Mouse (Mus musculus): Measurements from ENCODE around the gene Ush1c. TPM values are rescaled to one million over a fixed set of nuclear protein-coding genes. Genes with fewer than 3 reads are reported as not detected.

Ush1c gene
- polyA plus RNA-seq, 1 experiment from 2014 or later, result 2.9 TPM

- DNase-seq (ENCODE audit: low spot score) (no peak), ATAC-seq (replicated peaks; ENCODE audit: insufficient number of reproducible peaks, low FRiP score, low TSS enrichment, low read depth) (no peak)
- Histone ChIP-seq H3K4me2 (ENCODE audit: low read depth, low read length) (no peak overlapping the region), H3K9me3 (replicated peaks; ENCODE audit: control insufficient read depth, low read length) (no peaks in the 10 kb centered on the region), H3K4me1 (ENCODE audit: control insufficient read depth, insufficient read depth, low read length) (no peaks in the 10 kb centered on the region), H3K9ac (replicated peaks; ENCODE audit: low read length) (no peak overlapping the region), H3K27ac (replicated peaks; ENCODE audit: low read depth, low read length) (no peak overlapping the region), H3K36me3 (replicated peaks; ENCODE audit: control insufficient read depth, insufficient read depth, low read depth, low read length) (no peaks in the 10 kb centered on the region), H3K27me3 (ENCODE audit: control insufficient read depth, insufficient read depth, low read length) (no peaks in the 10 kb centered on the region), H3K4me3 (ENCODE audit: low read depth, low read length) (no peak overlapping the region)
- 80% methylated on average over 6 of the region's 6 CpGs for WGBS
Observed at GRCm38 (mm10) chr7:46204775-46205174, 33.5 kb downstream of the Ush1c start.

- Histone ChIP-seq H3K4me3 (ENCODE audit: low read depth, low read length) (no peak overlapping the region), H3K27me3 (ENCODE audit: control insufficient read depth, insufficient read depth, low read length) (no peaks in the 10 kb centered on the region), H3K9me3 (replicated peaks; ENCODE audit: control insufficient read depth, low read length) (no peaks in the 10 kb centered on the region), H3K4me2 (ENCODE audit: low read depth, low read length) (no peak overlapping the region), H3K36me3 (replicated peaks; ENCODE audit: control insufficient read depth, insufficient read depth, low read depth, low read length) (no peaks in the 10 kb centered on the region), H3K9ac (replicated peaks; ENCODE audit: low read length) (no peak overlapping the region), H3K4me1 (ENCODE audit: control insufficient read depth, insufficient read depth, low read length) (no peaks in the 10 kb centered on the region), H3K27ac (replicated peaks; ENCODE audit: low read depth, low read length) (no peak overlapping the region)
- peak; percentile 61 for DNase-seq (ENCODE audit: low spot score)
- ATAC-seq (replicated peaks; ENCODE audit: insufficient number of reproducible peaks, low FRiP score, low TSS enrichment, low read depth), result no peak
- WGBS, result 37% methylated on average over 11 of the region's 11 CpGs
Observed at GRCm38 (mm10) chr7:46204046-46204471, 34.2 kb downstream of the Ush1c start.

DNA sequence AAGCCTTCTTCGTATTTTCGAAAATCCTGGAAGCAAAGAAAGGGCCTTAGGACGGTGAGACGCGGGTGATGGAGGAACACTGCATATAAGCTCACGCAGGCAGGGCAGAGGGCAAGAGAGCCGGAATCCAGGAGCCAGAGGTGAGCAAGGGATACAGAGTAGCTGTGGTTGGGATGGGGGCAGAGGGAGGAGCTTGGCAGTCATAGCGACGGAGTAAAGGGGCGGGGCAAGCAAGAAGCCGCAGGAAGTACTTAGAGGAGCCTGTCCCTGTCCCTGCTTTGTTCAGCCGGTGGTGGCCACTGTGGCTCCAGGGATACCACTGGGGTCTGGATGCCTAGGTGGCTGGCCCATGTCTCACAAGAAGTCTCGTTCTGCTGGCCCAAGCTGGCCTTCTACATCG is 36.7 kb downstream of the Ush1c start:
- Histone ChIP-seq H3K36me3 (replicated peaks; ENCODE audit: control insufficient read depth, insufficient read depth, low read depth, low read length) (no peaks in the 10 kb centered on the region), H3K27ac (replicated peaks; ENCODE audit: low read depth, low read length) (no peak overlapping the region), H3K27me3 (ENCODE audit: control insufficient read depth, insufficient read depth, low read length) (no peaks in the 10 kb centered on the region), H3K4me2 (ENCODE audit: low read depth, low read length) (no peak overlapping the region; the same call in 1 of the 2 replicates), H3K9me3 (replicated peaks; ENCODE audit: control insufficient read depth, low read length) (no peaks in the 10 kb centered on the region), H3K4me1 (ENCODE audit: control insufficient read depth, insufficient read depth, low read length) (no peaks in the 10 kb centered on the region), H3K4me3 (ENCODE audit: low read depth, low read length) (no peak overlapping the region), H3K9ac (replicated peaks; ENCODE audit: low read length) (peak overlapping the region; percentile 48)
- ATAC-seq (replicated peaks; ENCODE audit: insufficient number of reproducible peaks, low FRiP score, low TSS enrichment, low read depth) (peak; percentile 42), DNase-seq (ENCODE audit: low spot score) (peak; percentile 67)
- WGBS, result 12% methylated on average over 14 of the region's 14 CpGs

- no peak for DNase-seq (ENCODE audit: low spot score)
Observed at GRCm38 (mm10) chr7:46200021-46200420, 38.3 kb downstream of the Ush1c start.

GRCm38 (mm10) chr7:46195356-46195755 is 42.9 kb downstream of the Ush1c start:
- ATAC-seq (replicated peaks; ENCODE audit: insufficient number of reproducible peaks, low FRiP score, low TSS enrichment, low read depth), result no peak
- Histone ChIP-seq H3K27me3 (ENCODE audit: control insufficient read depth, insufficient read depth, low read length) (no peaks in the 10 kb centered on the region), H3K4me3 (ENCODE audit: low read depth, low read length) (no peak overlapping the region), H3K9ac (replicated peaks; ENCODE audit: low read length) (no peak overlapping the region), H3K36me3 (replicated peaks; ENCODE audit: control insufficient read depth, insufficient read depth, low read depth, low read length) (no peaks in the 10 kb centered on the region), H3K4me1 (ENCODE audit: control insufficient read depth, insufficient read depth, low read length) (no peaks in the 10 kb centered on the region), H3K27ac (replicated peaks; ENCODE audit: low read depth, low read length) (no peak overlapping the region), H3K4me2 (ENCODE audit: low read depth, low read length) (no peak overlapping the region), H3K9me3 (replicated peaks; ENCODE audit: control insufficient read depth, low read length) (no peaks in the 10 kb centered on the region)
- 80% methylated on average over 5 of the region's 5 CpGs for WGBS
- no peak for DNase-seq (ENCODE audit: low spot score)

More at GRCm38 (mm10) chr7:46200021-46200420, 38.3 kb downstream of the Ush1c start:
- Histone ChIP-seq H3K4me1 (ENCODE audit: control insufficient read depth, insufficient read depth, low read length) (no peaks in the 10 kb centered on the region), H3K9ac (replicated peaks; ENCODE audit: low read length) (no peak overlapping the region), H3K36me3 (replicated peaks; ENCODE audit: control insufficient read depth, insufficient read depth, low read depth, low read length) (no peaks in the 10 kb centered on the region), H3K27ac (replicated peaks; ENCODE audit: low read depth, low read length) (no peak overlapping the region), H3K27me3 (ENCODE audit: control insufficient read depth, insufficient read depth, low read length) (no peaks in the 10 kb centered on the region), H3K4me3 (ENCODE audit: low read depth, low read length) (no peak overlapping the region), H3K9me3 (replicated peaks; ENCODE audit: control insufficient read depth, low read length) (no peaks in the 10 kb centered on the region), H3K4me2 (ENCODE audit: low read depth, low read length) (no peak overlapping the region)
- WGBS, result 58% methylated on average over 6 of the region's 6 CpGs
- ATAC-seq (replicated peaks; ENCODE audit: insufficient number of reproducible peaks, low FRiP score, low TSS enrichment, low read depth), result no peak

- H3K4me1 ChIP-seq (ENCODE audit: control insufficient read depth, insufficient read depth, low read length), result no peaks in the 10 kb centered on the region
- no peak for ATAC-seq (replicated peaks; ENCODE audit: insufficient number of reproducible peaks, low FRiP score, low TSS enrichment, low read depth)
- H3K4me3 ChIP-seq (ENCODE audit: low read depth, low read length), result no peak overlapping the region
Observed at GRCm38 (mm10) chr7:46184232-46184631, 54.1 kb downstream of the Ush1c start.

GRCm38 (mm10) chr7:46181590-46181989 is 56.7 kb downstream of the Ush1c start:
- ATAC-seq (replicated peaks; ENCODE audit: insufficient number of reproducible peaks, low FRiP score, low TSS enrichment, low read depth), result no peak
- 6% methylated on average over 3 of the region's 3 CpGs for WGBS
- Histone ChIP-seq H3K27me3 (ENCODE audit: control insufficient read depth, insufficient read depth, low read length) (peaks cover 33% of the 10 kb centered on the region), H3K9ac (replicated peaks; ENCODE audit: low read length) (no peak overlapping the region), H3K4me2 (ENCODE audit: low read depth, low read length) (no peak overlapping the region), H3K4me1 (ENCODE audit: control insufficient read depth, insufficient read depth, low read length) (no peaks in the 10 kb centered on the region), H3K27ac (replicated peaks; ENCODE audit: low read depth, low read length) (no peak overlapping the region), H3K36me3 (replicated peaks; ENCODE audit: control insufficient read depth, insufficient read depth, low read depth, low read length) (no peaks in the 10 kb centered on the region), H3K4me3 (ENCODE audit: low read depth, low read length) (no peak overlapping the region), H3K9me3 (replicated peaks; ENCODE audit: control insufficient read depth, low read length) (no peaks in the 10 kb centered on the region)
- DNase-seq (ENCODE audit: low spot score), result peak; percentile 72

More at GRCm38 (mm10) chr7:46184232-46184631, 54.1 kb downstream of the Ush1c start:
- H3K27ac ChIP-seq (replicated peaks; ENCODE audit: low read depth, low read length), result no peak overlapping the region
- H3K4me2 ChIP-seq (ENCODE audit: low read depth, low read length), result no peak overlapping the region
- H3K9me3 ChIP-seq (replicated peaks; ENCODE audit: control insufficient read depth, low read length), result no peaks in the 10 kb centered on the region
- no peak for DNase-seq (ENCODE audit: low spot score)
- peaks cover 18% of the 10 kb centered on the region for H3K27me3 ChIP-seq (ENCODE audit: control insufficient read depth, insufficient read depth, low read length)
- H3K36me3 ChIP-seq (replicated peaks; ENCODE audit: control insufficient read depth, insufficient read depth, low read depth, low read length), result no peaks in the 10 kb centered on the region
- no peak overlapping the region for H3K9ac ChIP-seq (replicated peaks; ENCODE audit: low read length)

DNA sequence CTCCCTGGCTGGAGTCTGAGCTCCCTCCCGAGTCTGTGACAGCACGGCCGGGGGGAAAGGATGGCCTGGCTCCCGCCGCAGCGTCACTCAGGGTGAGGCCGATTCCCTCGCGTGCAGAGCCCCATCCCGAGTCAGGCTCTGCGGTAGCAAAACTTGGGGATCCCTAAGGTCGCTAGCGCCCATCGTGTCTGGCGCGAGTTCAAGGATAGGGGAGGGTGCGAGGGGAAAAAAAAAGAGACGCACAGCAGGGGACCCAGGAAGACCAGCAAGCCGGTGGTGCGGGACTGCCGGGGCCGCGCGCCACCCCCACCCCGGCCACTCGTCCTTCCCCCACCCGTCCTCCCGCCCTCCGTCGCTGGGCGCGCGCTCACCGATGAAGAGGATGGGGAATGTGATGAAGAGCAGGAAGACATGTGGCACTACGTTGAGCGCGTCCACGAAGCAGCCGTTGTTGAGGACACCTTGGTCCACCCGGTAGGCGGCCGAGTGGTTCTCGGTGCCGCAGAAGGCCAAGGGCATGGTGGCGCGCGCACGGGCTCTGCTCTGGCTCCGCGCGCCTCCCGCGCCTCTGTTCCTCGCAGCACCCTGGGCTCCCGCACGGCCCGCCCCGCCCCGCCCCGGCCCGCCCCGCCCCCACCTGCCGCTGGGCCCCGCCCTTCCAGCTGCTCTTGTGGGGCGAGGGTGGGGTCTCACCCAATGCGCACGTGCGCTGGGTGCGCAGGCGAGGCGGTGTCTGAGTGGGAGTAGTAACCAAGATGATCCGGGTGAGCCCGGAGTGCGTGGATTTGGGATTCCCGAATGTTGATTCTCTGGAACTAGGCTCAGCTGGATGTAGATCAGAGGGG is 58.6 kb downstream of the Ush1c start, which contains the start of gene Abcc8:
Abcc8 (minus strand) TSS at position 603 of the 845 bp plus-strand sequence.
- WGBS, result under 1% methylated on average over 67 of the region's 75 CpGs
- peaks cover 33% of the 10 kb centered on the region for H3K27me3 ChIP-seq (ENCODE audit: control insufficient read depth, insufficient read depth, low read length)
- H3K4me2 ChIP-seq (ENCODE audit: low read depth, low read length), result peak within 1 kb of the TSS; percentile 85
- ATAC-seq (replicated peaks; ENCODE audit: insufficient number of reproducible peaks, low FRiP score, low TSS enrichment, low read depth) (0 out of 2 replicates have a peak, but pooled peaks have one; percentile 33), DNase-seq (ENCODE audit: low spot score) (peak; percentile 43)
- H3K4me1 ChIP-seq (ENCODE audit: control insufficient read depth, insufficient read depth, low read length), result no peaks in the 10 kb centered on the region
- H3K4me3 ChIP-seq (ENCODE audit: low read depth, low read length), result peak within 1 kb of the TSS; percentile 43
- H3K9ac ChIP-seq (replicated peaks; ENCODE audit: low read length), result peak within 1 kb of the TSS; percentile 1
- no peaks in the 10 kb centered on the region for H3K36me3 ChIP-seq (replicated peaks; ENCODE audit: control insufficient read depth, insufficient read depth, low read depth, low read length)
- no peak within 1 kb of the TSS for H3K27ac ChIP-seq (replicated peaks; ENCODE audit: low read depth, low read length)
- H3K9me3 ChIP-seq (replicated peaks; ENCODE audit: control insufficient read depth, low read length), result no peaks in the 10 kb centered on the region
